Mouse (Mus musculus): Measurements from ENCODE around the gene Flt1. TPM values are rescaled to one million over a fixed set of nuclear protein-coding genes. Genes with fewer than 3 reads are reported as not detected.

Flt1 gene
- polyA plus RNA-seq, 1 experiment from 2014 or later = 11.5 TPM

DNA sequence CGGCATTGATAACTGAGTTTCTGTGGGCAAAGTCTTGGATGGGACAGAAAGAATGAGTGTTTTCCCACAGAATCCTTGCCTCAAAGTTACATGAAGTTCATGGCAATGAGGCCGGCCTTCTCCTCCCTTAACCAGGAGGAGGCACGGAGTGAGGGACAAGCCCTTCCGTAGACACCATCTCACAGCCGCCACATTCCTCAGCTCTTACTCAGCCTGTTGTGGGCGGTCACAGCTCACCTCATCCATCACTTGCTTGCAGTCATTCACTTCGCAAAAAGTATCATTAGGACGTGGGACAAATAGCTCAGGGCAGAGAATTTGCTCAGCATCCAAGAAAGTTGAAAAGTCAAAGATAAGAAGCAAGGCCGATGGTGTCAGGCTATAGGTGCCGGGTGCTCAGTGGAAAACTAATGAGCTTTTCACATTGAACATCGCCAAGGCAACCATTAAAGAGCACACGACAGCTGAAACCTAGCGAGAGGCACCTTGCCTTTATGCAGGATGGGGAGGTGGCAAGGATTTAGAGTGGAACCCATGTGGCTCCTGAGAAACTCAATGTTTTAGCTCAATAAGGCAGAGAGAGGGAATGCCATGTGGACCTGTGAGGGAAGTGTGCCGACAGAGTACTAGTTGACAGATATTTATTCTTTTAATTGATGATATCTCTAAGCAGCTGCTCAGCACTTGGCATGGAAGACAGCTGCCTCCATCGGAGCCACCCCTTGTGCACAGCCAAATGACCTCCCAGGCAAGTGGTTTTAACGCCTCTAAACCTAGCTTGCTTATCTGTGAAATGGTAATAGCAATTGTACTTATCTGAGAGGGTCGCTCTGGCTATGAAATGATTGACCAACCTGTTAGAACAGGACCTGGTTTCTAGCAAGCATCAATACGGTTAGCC, 124.1 kb downstream of the Flt1 start:
- Histone ChIP-seq H3K4me3 (ENCODE audit: low read depth, low read length) (no peak overlapping the region), H3K9me3 (ENCODE audit: control insufficient read depth, low read depth, low read length) (no peaks in the 10 kb centered on the region), H3K4me2 (replicated peaks; ENCODE audit: low read depth, low read length) (no peak overlapping the region), H3K4me1 (ENCODE audit: control insufficient read depth, insufficient read depth, low read length) (0 out of 2 replicates have a peak, but pooled peaks cover 8% of the 10 kb centered on the region), H3K36me3 (ENCODE audit: control insufficient read depth, insufficient read depth, low read length) (no peaks in the 10 kb centered on the region), H3K27ac (ENCODE audit: low read length) (no peak overlapping the region), H3K9ac (replicated peaks; ENCODE audit: low read depth, low read length) (no peak overlapping the region), H3K27me3 (ENCODE audit: control insufficient read depth, insufficient read depth, low read length) (no peaks in the 10 kb centered on the region)
- ATAC-seq (ENCODE audit: insufficient number of reproducible peaks, insufficient read depth, low FRiP score, low read depth) = no peak
- WGBS = 20% methylated on average over 18 of the region's 18 CpGs

DNA sequence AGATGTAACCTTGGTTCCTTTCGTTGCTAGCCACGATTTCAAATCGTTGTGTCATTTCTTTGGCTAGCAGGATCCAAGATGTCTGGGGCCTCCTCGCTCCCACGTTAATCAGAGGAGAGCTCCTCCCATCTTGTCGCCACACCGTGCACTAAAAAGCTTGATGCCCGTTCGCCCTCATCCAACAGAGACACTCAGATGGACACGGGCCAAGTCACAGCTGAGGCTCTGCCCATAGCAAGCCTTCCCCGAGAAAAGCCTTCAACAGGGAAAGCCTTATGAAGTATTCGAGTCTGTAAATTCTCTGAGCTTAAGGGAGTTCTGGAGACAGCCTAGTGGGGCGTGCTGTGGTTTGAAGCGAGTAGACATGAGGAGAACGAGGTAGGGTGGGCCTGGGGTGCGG, 128.0 kb downstream of the Flt1 start:
- Histone ChIP-seq H3K4me1 (ENCODE audit: control insufficient read depth, insufficient read depth, low read length) (0 out of 2 replicates have a peak, but pooled peaks cover 8% of the 10 kb centered on the region), H3K27ac (ENCODE audit: low read length) (no peak overlapping the region), H3K9me3 (ENCODE audit: control insufficient read depth, low read depth, low read length) (no peaks in the 10 kb centered on the region), H3K4me2 (replicated peaks; ENCODE audit: low read depth, low read length) (no peak overlapping the region), H3K27me3 (ENCODE audit: control insufficient read depth, insufficient read depth, low read length) (no peaks in the 10 kb centered on the region), H3K4me3 (ENCODE audit: low read depth, low read length) (no peak overlapping the region), H3K36me3 (ENCODE audit: control insufficient read depth, insufficient read depth, low read length) (no peaks in the 10 kb centered on the region), H3K9ac (replicated peaks; ENCODE audit: low read depth, low read length) (no peak overlapping the region)
- ATAC-seq (ENCODE audit: insufficient number of reproducible peaks, insufficient read depth, low FRiP score, low read depth) = no peak
- 71% methylated on average over 16 of the region's 16 CpGs for WGBS

DNA sequence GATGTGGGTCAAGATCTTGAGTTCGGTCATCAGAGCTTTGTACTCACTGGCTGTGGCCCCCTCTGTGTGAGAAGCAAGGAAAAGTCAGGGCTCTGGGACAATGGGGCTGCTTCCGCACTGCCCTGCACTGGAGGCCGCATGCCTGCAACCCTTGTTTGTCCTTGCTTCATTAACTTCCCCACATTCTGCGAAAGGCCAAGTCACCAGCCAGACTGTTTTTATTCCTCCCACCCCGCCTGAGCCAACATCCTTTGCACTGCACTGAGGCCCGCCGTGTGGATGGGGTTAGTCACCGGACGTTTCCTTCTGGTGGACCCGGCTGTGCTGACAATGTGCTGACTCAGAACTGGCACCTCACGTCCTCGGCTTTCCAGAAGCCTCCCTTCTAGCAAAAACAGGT, 136.0 kb downstream of the Flt1 start:
- Histone ChIP-seq H3K9ac (replicated peaks; ENCODE audit: low read depth, low read length) (no peak overlapping the region), H3K27me3 (ENCODE audit: control insufficient read depth, insufficient read depth, low read length) (no peaks in the 10 kb centered on the region), H3K4me1 (ENCODE audit: control insufficient read depth, insufficient read depth, low read length) (no peaks in the 10 kb centered on the region), H3K27ac (ENCODE audit: low read length) (peak overlapping the region; percentile 52; the same call in 1 of the 2 replicates), H3K4me3 (ENCODE audit: low read depth, low read length) (no peak overlapping the region), H3K36me3 (ENCODE audit: control insufficient read depth, insufficient read depth, low read length) (no peaks in the 10 kb centered on the region), H3K4me2 (replicated peaks; ENCODE audit: low read depth, low read length) (no peak overlapping the region), H3K9me3 (ENCODE audit: control insufficient read depth, low read depth, low read length) (no peaks in the 10 kb centered on the region)
- peak; percentile 77 for ATAC-seq (ENCODE audit: insufficient number of reproducible peaks, insufficient read depth, low FRiP score, low read depth)
- 55% methylated on average over 12 of the region's 12 CpGs for WGBS

DNA sequence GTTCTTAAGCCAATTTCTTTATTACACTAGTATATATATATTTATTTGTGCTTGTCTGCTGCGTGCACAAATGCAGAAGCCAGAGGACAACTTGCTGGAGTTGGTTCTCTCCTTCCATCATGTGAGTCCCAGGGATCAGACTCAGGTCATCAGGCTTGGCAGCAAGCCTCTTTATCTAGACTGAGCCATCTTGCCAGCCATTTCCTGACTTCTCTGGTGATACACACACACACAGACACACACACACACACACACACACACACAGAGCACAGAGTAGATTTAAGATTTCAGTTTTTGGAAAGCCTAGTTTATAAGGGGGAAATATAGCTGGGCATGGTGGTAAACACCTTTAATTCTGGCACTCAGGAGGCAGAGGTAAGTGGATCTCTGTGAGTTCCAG, 140.7 kb downstream of the Flt1 start:
- no peak overlapping the region for H3K4me3 ChIP-seq (ENCODE audit: low read depth, low read length)
- no peaks in the 10 kb centered on the region for H3K9me3 ChIP-seq (ENCODE audit: control insufficient read depth, low read depth, low read length)
- WGBS = 82% methylated on average over 1 of the region's 1 CpGs
- H3K4me1 ChIP-seq (ENCODE audit: control insufficient read depth, insufficient read depth, low read length) = no peaks in the 10 kb centered on the region
- H3K36me3 ChIP-seq (ENCODE audit: control insufficient read depth, insufficient read depth, low read length) = no peaks in the 10 kb centered on the region
- no peak overlapping the region for H3K9ac ChIP-seq (replicated peaks; ENCODE audit: low read depth, low read length)
- no peak overlapping the region for H3K27ac ChIP-seq (ENCODE audit: low read length)
- H3K27me3 ChIP-seq (ENCODE audit: control insufficient read depth, insufficient read depth, low read length) = no peaks in the 10 kb centered on the region
- no peak overlapping the region for H3K4me2 ChIP-seq (replicated peaks; ENCODE audit: low read depth, low read length)
- no peak for ATAC-seq (ENCODE audit: insufficient number of reproducible peaks, insufficient read depth, low FRiP score, low read depth)

DNA sequence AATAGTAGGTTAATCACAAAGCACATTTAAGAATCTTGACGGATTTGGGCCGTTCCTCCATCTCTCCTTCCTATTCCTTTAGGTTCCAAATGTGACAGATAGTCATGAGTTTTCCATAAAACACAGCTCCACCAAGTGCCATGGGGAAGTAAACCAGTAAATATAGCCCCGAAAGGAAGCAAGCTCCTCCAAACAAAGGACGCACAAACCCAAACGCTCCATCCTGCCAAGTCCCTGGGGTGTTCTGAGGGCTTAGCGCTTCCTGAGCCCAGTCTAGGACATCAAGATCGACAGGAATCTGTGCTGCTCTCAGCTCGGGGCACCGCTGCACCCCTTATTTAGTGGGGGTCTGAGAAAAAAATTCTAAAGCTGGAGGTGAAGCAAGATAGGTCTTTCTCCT, 141.2 kb downstream of the Flt1 start:
- Histone ChIP-seq H3K9me3 (ENCODE audit: control insufficient read depth, low read depth, low read length) (no peaks in the 10 kb centered on the region), H3K4me1 (ENCODE audit: control insufficient read depth, insufficient read depth, low read length) (no peaks in the 10 kb centered on the region), H3K9ac (replicated peaks; ENCODE audit: low read depth, low read length) (no peak overlapping the region), H3K36me3 (ENCODE audit: control insufficient read depth, insufficient read depth, low read length) (no peaks in the 10 kb centered on the region), H3K4me2 (replicated peaks; ENCODE audit: low read depth, low read length) (no peak overlapping the region), H3K27ac (ENCODE audit: low read length) (no peak overlapping the region; the same call in 1 of the 2 replicates), H3K4me3 (ENCODE audit: low read depth, low read length) (no peak overlapping the region), H3K27me3 (ENCODE audit: control insufficient read depth, insufficient read depth, low read length) (no peaks in the 10 kb centered on the region)
- no peak for ATAC-seq (ENCODE audit: insufficient number of reproducible peaks, insufficient read depth, low FRiP score, low read depth)
- 73% methylated on average over 9 of the region's 9 CpGs for WGBS

DNA sequence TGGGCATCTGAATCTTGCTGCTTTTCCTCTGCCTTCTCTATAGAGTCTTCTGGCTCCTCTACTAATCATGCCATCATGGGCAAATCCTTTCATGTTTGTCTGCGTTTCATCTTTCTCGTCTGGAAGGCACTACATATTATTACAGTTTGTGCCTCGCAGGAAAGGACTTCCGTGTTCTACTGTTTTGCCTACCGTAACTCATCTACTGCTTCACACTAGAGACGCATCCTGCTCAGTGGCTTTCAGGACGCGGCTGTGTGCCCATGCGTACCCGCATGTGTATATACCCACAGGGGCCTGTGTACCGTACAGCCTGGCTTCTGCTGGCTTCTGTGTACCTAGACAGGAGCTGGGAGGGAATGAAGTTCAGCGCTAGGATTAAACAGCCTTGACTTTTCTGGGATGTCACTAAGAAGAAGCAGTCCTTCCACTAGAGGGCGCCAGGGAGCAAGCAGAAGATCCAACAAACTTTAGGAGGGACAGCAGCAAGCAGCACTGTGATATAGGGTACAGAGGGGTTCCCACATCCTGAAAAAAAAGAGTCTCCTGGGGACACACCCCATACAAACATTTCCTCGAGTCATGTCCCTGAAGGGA, 142.0 kb downstream of the Flt1 start:
- Histone ChIP-seq H3K4me3 (ENCODE audit: low read depth, low read length) (no peak overlapping the region), H3K27me3 (ENCODE audit: control insufficient read depth, insufficient read depth, low read length) (no peaks in the 10 kb centered on the region), H3K9ac (replicated peaks; ENCODE audit: low read depth, low read length) (no peak overlapping the region), H3K27ac (ENCODE audit: low read length) (no peak overlapping the region), H3K4me2 (replicated peaks; ENCODE audit: low read depth, low read length) (no peak overlapping the region), H3K9me3 (ENCODE audit: control insufficient read depth, low read depth, low read length) (no peaks in the 10 kb centered on the region), H3K36me3 (ENCODE audit: control insufficient read depth, insufficient read depth, low read length) (no peaks in the 10 kb centered on the region), H3K4me1 (ENCODE audit: control insufficient read depth, insufficient read depth, low read length) (no peaks in the 10 kb centered on the region)
- whole genome bisulfite sequencing = 35% methylated on average over 14 of the region's 14 CpGs
- ATAC-seq (ENCODE audit: insufficient number of reproducible peaks, insufficient read depth, low FRiP score, low read depth) = no peak

DNA sequence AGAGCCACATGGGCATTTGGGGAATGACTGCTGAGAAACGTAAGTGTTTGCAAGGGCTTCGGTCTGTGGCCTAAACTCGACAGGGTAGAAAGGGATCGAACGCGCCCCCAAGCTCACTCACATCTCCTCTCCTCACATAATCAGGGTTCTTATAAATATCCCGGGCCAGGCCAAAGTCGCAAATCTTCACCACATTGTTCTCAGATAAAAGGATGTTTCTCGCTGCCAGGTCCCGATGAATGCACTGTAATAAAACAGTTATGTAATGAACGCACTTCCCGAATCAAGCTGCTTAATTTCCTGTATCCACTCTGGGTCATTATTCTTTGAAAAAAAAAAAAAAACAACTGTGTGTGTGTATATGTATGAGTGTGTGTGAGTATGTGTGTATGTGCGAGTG, 145.6 kb downstream of the Flt1 start:
- Histone ChIP-seq H3K4me2 (replicated peaks; ENCODE audit: low read depth, low read length) (no peak overlapping the region), H3K4me1 (ENCODE audit: control insufficient read depth, insufficient read depth, low read length) (no peaks in the 10 kb centered on the region), H3K27ac (ENCODE audit: low read length) (no peak overlapping the region), H3K27me3 (ENCODE audit: control insufficient read depth, insufficient read depth, low read length) (no peaks in the 10 kb centered on the region), H3K9me3 (ENCODE audit: control insufficient read depth, low read depth, low read length) (no peaks in the 10 kb centered on the region), H3K4me3 (ENCODE audit: low read depth, low read length) (no peak overlapping the region), H3K9ac (replicated peaks; ENCODE audit: low read depth, low read length) (no peak overlapping the region), H3K36me3 (ENCODE audit: control insufficient read depth, insufficient read depth, low read length) (no peaks in the 10 kb centered on the region)
- WGBS = 84% methylated on average over 13 of the region's 13 CpGs
- ATAC-seq (ENCODE audit: insufficient number of reproducible peaks, insufficient read depth, low FRiP score, low read depth) = no peak

DNA sequence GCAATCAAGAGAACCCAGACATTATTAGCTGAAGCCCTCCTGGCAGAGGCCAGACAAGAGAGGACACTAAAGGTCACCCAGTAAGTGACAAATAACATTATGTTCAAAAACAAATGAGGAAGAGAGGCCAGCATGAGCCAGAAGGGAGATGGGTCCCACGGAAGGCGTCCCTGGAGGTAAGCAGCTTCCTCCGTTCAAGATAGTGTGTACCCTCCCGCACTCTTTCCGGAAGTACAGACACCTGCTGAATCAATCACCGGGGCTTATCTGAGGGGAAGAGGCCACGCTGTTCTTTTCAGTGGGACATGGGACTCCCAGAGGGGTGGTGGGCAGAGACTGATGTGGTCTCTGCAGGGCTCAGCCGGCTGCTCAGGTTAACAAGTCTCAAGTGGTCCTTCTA, 146.1 kb downstream of the Flt1 start:
- Histone ChIP-seq H3K4me1 (ENCODE audit: control insufficient read depth, insufficient read depth, low read length) (no peaks in the 10 kb centered on the region), H3K9ac (replicated peaks; ENCODE audit: low read depth, low read length) (no peak overlapping the region), H3K27ac (ENCODE audit: low read length) (no peak overlapping the region), H3K9me3 (ENCODE audit: control insufficient read depth, low read depth, low read length) (no peaks in the 10 kb centered on the region), H3K27me3 (ENCODE audit: control insufficient read depth, insufficient read depth, low read length) (no peaks in the 10 kb centered on the region), H3K4me3 (ENCODE audit: low read depth, low read length) (no peak overlapping the region), H3K4me2 (replicated peaks; ENCODE audit: low read depth, low read length) (no peak overlapping the region), H3K36me3 (ENCODE audit: control insufficient read depth, insufficient read depth, low read length) (no peaks in the 10 kb centered on the region)
- 66% methylated on average over 8 of the region's 8 CpGs for WGBS
- no peak for ATAC-seq (ENCODE audit: insufficient number of reproducible peaks, insufficient read depth, low FRiP score, low read depth)
